Mouse (Mus musculus) embryonic facial prominence, embryonic 12.5 days (tissue): ENCODE results near the gene Pde3a. TPM values are rescaled to one million over a fixed set of nuclear protein-coding genes. Genes with fewer than 3 reads are reported as not detected.

Source experiments
- ATAC-seq: fragments of 200-750 bp; cut with Nextera tagmentation; 2 replicates; pipeline ENCODE4 v1.8.0; 2017; ENCODE audit not compliant: insufficient number of reproducible peaks, insufficient read depth, low FRiP score, low TSS enrichment
- H3K27ac ChIP-seq: fragments of 300-500 bp; sonication (generic); 2 replicates; pipeline ENCODE4 v1.5.1; 2016; ENCODE audit warnings: mild to moderate bottlenecking
- H3K27me3 ChIP-seq: fragments of 300-500 bp; sonication (generic); 2 replicates; pipeline ENCODE4 v1.6.1; 2016; ENCODE audit warnings: mild to moderate bottlenecking, moderate library complexity
- H3K36me3 ChIP-seq: fragments of 300-500 bp; sonication (generic); 2 replicates; pipeline ENCODE4 v1.6.1; 2016; ENCODE audit warnings: mild to moderate bottlenecking
- H3K4me1 ChIP-seq: fragments of 300-500 bp; sonication (generic); 2 replicates; pipeline ENCODE4 v1.6.1; 2016
- H3K4me2 ChIP-seq: fragments of 300-500 bp; sonication (generic); replicated peaks from 2 replicates; pipeline ENCODE4 v1.6.1; 2016; ENCODE audit warnings: mild to moderate bottlenecking, moderate library complexity
- H3K4me3 ChIP-seq: fragments of 300-500 bp; sonication (generic); 2 replicates; pipeline ENCODE4 v1.5.1; 2016; ENCODE audit warnings: mild to moderate bottlenecking
- H3K9ac ChIP-seq: fragments of 300-500 bp; sonication (generic); 2 replicates; pipeline ENCODE4 v1.6.1; 2016; ENCODE audit warnings: mild to moderate bottlenecking, moderate library complexity
- H3K9me3 ChIP-seq: fragments of 300-500 bp; sonication (generic); 2 replicates; pipeline ENCODE4 v1.6.1; 2016; ENCODE audit warnings: mild to moderate bottlenecking, moderate library complexity
- WGBS: fragments of 180-500 bp; shearing (Covaris S2); methylation state at CpG from one replicate; pipeline ENCODE4 v1.1.7; 2016; 5-methylcytosine and 5-hydroxymethylcytosine counted together
- polyA plus RNA-seq: library from polyadenylated mRNA; unstranded; fragments of >200 nt; fragmentation: Nextera tagmentation; extraction: Ambion mirVana; gene quantifications from 2 replicates; pipeline ENCODE4 v1.2.1, GENCODE M21; 2016

The Pde3a gene
- polyA plus RNA-seq, 1 experiment from 2014 or later: 7.2 TPM

DNA sequence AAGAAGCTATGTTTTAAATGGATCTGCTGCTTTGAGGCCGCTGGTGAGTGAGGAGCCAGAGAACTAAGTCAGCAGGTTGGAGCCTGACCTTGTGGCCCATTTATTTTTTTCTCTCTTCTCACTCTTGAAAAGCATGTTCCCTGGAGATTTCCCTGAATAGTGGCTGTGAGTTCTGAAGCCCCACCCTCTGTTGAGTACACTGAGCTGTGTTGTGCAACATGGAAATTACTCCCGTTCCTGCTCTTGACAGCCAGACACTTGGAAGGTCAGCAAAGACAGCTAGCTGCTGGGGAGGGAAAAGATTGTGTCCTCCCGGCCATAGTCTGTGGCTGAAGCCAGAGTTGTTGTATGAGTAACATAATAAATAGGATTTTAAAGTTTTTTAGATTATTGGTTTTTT, 84.2 kb downstream of the Pde3a start:
- H3K36me3 ChIP-seq: no peaks in the 10 kb centered on the region
- no peak overlapping the region for H3K9ac ChIP-seq
- no peak overlapping the region for H3K4me2 ChIP-seq
- no peaks in the 10 kb centered on the region for H3K9me3 ChIP-seq
- H3K4me1 ChIP-seq: no peaks in the 10 kb centered on the region
- WGBS: 35% methylated on average over 3 of the region's 3 CpGs
- no peak overlapping the region for H3K4me3 ChIP-seq
- H3K27ac ChIP-seq: no peak overlapping the region
- no peak for ATAC-seq
- no peaks in the 10 kb centered on the region for H3K27me3 ChIP-seq

DNA sequence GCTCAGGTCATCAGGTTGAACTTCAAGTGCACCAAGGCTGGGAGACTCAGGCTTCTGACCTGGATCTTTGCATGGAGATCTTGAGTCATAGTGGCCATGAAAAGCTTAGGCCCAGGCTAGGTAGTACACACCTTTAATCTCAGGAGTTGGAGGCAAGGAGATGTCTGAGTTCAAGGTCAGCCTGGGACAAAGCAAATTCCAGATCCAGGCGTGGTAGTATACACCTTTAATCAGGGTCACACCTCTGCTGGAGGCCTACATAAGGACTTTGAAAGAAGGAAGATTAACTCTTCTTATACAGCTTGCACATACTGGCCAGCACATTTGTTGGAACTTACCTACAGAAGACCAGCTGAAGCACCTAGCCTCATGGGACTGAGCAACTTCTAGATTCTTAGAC, 86.8 kb downstream of the Pde3a start:
- Histone ChIP-seq H3K9ac (no peak overlapping the region), H3K27ac (no peak overlapping the region), H3K36me3 (no peaks in the 10 kb centered on the region), H3K4me1 (no peaks in the 10 kb centered on the region), H3K4me2 (no peak overlapping the region), H3K27me3 (no peaks in the 10 kb centered on the region), H3K9me3 (no peaks in the 10 kb centered on the region), H3K4me3 (no peak overlapping the region)
- ATAC-seq: no peak
- WGBS: 85% methylated on average over 1 of the region's 1 CpGs

DNA sequence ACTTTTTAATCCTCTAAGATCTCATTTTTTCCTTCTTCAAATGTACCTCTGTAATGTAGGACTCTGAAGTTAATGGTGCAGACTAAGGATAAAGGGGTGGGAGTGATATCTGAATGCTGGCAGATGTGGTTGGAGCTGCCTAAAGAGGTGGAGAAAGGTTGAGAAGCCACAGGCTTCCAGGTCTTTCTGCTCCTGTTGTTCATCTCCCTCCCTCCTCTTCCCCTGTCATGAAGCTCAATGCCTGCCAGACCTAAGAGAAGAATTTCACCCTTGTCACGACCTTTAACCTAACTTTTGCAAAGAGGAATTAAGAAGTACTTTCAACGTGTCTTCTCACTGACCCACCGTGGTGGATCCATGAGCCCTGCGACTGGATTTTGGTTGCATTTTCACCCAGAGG, 87.4 kb downstream of the Pde3a start:
- H3K9ac ChIP-seq: no peak overlapping the region
- no peaks in the 10 kb centered on the region for H3K27me3 ChIP-seq
- H3K4me3 ChIP-seq: no peak overlapping the region
- H3K4me2 ChIP-seq: no peak overlapping the region
- no peak overlapping the region for H3K27ac ChIP-seq
- no peaks in the 10 kb centered on the region for H3K9me3 ChIP-seq
- no peaks in the 10 kb centered on the region for H3K36me3 ChIP-seq
- ATAC-seq: no peak
- WGBS: 63% methylated on average over 4 of the region's 4 CpGs
- no peaks in the 10 kb centered on the region for H3K4me1 ChIP-seq

DNA sequence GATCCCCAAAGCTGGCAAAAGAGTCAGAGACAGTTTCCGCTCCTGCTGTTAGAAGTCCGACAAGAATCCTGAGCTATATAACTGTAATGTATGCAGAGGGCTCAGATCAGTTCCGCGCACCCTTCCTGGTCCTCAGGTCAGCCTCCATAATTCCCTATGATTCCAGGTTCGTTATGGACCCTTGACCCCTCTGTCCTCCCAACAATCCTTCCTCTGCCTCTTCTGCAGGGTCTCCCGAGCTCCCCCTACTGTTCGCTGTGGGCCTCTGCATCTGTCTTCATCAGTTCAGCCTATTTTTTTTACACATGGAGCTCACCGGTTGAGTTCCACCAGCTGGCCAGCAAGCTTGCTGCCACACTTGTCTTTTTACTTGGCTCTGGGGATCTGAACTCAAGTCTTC, 88.6 kb downstream of the Pde3a start:
- ATAC-seq: no peak

DNA sequence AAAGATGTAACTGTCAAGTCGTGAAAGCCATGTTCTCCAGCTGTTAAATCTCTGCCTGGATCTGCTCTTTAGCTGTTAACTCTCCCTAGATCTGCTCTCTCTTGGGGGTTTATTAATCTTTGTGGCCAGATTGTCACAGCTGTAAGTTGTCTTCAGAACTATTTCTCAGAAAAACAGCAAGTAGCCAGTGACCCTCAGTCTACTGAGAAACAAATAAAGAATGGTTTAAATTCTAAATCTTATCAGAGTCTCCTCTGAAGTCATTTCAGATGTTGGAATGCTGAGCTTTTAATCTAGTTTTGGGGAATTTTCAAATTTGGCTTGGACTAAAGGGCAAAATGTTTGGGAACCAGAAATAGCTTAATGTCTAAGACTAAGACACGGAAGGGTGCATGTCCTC, 92.3 kb downstream of the Pde3a start:
- H3K36me3 ChIP-seq: no peaks in the 10 kb centered on the region
- WGBS: 73% methylated on average over 2 of the region's 2 CpGs
- no peak overlapping the region for H3K27ac ChIP-seq
- no peaks in the 10 kb centered on the region for H3K27me3 ChIP-seq
- H3K4me3 ChIP-seq: no peak overlapping the region
- H3K9me3 ChIP-seq: no peaks in the 10 kb centered on the region
- no peaks in the 10 kb centered on the region for H3K4me1 ChIP-seq
- no peak for ATAC-seq
- no peak overlapping the region for H3K9ac ChIP-seq
- no peak overlapping the region for H3K4me2 ChIP-seq

More for the DNA sequence above, 88.6 kb downstream of the Pde3a start:
- Histone ChIP-seq H3K4me3 (no peak overlapping the region), H3K36me3 (no peaks in the 10 kb centered on the region), H3K9me3 (no peaks in the 10 kb centered on the region), H3K9ac (no peak overlapping the region), H3K4me1 (no peaks in the 10 kb centered on the region), H3K27ac (no peak overlapping the region), H3K4me2 (no peak overlapping the region), H3K27me3 (no peaks in the 10 kb centered on the region)
- 52% methylated on average over 8 of the region's 8 CpGs for WGBS

DNA sequence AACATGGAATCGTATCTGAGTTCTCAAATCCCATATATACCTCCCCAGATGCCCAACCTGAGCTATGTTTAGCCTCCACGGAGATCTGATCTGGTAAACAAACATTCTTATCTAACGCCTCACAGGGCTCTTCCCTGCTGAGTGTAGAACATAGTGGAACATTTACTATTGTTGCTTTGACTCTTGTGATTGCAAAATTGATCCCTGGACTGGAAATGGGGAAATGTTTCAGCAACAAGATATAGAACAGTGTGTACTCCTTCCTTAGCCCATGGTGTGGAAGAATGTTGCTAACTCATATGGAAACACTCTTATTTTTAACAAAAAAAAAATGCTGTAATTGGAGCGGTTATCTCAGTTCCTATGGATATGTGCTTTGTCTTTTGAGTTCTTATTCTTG, 98.8 kb downstream of the Pde3a start:
- Histone ChIP-seq H3K4me2 (no peak overlapping the region), H3K9me3 (no peaks in the 10 kb centered on the region), H3K27ac (no peak overlapping the region), H3K4me3 (no peak overlapping the region), H3K9ac (no peak overlapping the region), H3K36me3 (no peaks in the 10 kb centered on the region), H3K4me1 (no peaks in the 10 kb centered on the region), H3K27me3 (no peaks in the 10 kb centered on the region)
- 66% methylated on average over 4 of the region's 4 CpGs for WGBS
- no peak for ATAC-seq

DNA sequence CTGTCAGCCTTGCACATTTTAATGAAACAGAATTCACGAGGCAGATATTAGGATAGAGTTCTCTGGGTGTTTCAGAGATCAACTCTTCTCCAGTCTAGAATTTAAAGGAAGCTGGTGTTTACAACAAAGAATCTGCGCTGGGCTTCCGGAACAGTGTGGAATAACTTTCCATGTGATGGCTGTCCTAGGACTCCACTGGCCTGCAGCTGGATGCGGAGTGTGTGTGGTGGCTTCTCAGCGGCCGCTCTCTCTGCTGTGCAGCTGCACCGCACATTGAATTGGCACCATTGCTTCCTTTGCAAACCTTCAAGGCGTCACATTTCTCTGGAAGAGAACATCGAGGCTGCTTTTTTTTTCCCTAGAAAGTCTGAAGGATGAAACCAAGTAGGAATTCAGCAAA, 99.5 kb downstream of the Pde3a start:
- Histone ChIP-seq H3K36me3 (no peaks in the 10 kb centered on the region), H3K4me2 (no peak overlapping the region), H3K9me3 (no peaks in the 10 kb centered on the region), H3K4me1 (no peaks in the 10 kb centered on the region), H3K27ac (no peak overlapping the region), H3K27me3 (no peaks in the 10 kb centered on the region), H3K9ac (no peak overlapping the region), H3K4me3 (no peak overlapping the region)
- no peak for ATAC-seq
- WGBS: 87% methylated on average over 9 of the region's 9 CpGs

DNA sequence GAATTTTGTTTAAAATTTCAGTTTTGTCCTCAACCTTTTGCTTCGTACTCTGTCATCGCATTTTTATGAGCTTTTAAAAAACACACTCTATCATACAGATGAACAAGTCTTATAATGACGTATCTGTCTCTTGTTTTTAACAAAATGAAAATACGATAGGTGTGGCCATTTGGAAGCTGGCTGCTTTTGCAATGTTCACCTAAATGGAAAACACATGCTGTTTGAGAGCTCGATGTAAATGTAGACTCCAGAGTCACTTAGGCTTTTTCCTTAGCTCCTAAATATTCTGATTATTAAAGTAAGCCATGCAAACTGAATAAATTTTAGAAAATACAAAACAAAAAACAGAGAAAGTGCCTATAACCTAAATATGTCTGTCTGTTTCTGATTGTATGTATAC, 101.2 kb downstream of the Pde3a start:
- no peaks in the 10 kb centered on the region for H3K4me1 ChIP-seq
- 58% methylated on average over 5 of the region's 5 CpGs for WGBS
- H3K9ac ChIP-seq: no peak overlapping the region
- H3K27ac ChIP-seq: no peak overlapping the region
- no peak overlapping the region for H3K4me3 ChIP-seq
- ATAC-seq: no peak
- H3K36me3 ChIP-seq: no peaks in the 10 kb centered on the region
- no peaks in the 10 kb centered on the region for H3K9me3 ChIP-seq
- H3K4me2 ChIP-seq: no peak overlapping the region
- no peaks in the 10 kb centered on the region for H3K27me3 ChIP-seq

DNA sequence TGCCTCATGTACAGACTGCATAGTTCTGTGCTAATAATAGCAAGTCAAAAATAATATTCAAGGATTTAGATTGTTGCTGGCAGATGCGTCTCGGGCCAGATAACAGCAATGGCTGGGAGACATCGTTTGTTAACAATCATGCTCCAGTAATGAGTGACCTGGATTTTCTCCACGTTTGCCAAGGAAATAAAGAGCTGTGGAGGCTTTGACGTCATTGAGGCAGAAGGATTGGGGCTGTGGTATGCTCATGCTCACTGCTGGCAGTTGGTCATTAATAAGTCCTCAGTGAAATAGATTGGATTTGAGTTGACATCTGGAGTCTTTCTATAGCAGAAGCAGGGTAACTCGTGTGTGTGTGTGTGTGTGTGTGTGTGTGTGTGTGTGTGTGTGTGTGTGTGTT, 103.2 kb downstream of the Pde3a start:
- Histone ChIP-seq H3K9ac (no peak overlapping the region), H3K9me3 (no peaks in the 10 kb centered on the region), H3K4me2 (no peak overlapping the region), H3K4me3 (no peak overlapping the region), H3K36me3 (no peaks in the 10 kb centered on the region), H3K27me3 (no peaks in the 10 kb centered on the region), H3K4me1 (no peaks in the 10 kb centered on the region), H3K27ac (no peak overlapping the region)
- WGBS: 73% methylated on average over 6 of the region's 6 CpGs
- peak; percentile 41; the same call in 1 of the 2 replicates for ATAC-seq

DNA sequence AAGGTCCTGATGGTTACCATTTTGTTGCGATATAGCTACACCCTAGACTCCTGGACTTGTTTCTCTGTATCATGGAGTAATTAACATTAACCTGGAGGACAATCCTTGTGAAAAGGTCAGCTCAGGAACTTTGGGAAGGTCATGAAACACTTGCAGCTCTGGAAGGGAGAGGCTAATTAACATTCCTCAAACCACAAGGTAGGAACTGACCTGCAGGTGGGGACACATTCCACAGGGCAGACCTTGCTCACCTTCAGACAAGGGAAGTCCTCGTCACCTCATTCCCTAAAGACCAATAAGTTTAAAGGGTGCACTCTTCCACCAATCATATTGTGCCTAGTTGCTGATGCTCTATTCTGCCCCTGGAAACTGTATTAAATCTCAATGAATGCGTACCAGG, 114.6 kb downstream of the Pde3a start:
- no peak overlapping the region for H3K4me2 ChIP-seq
- ATAC-seq: no peak
- H3K36me3 ChIP-seq: no peaks in the 10 kb centered on the region
- H3K9ac ChIP-seq: no peak overlapping the region
- H3K27ac ChIP-seq: no peak overlapping the region
- no peak overlapping the region for H3K4me3 ChIP-seq
- H3K27me3 ChIP-seq: no peaks in the 10 kb centered on the region
- no peaks in the 10 kb centered on the region for H3K4me1 ChIP-seq
- H3K9me3 ChIP-seq: no peaks in the 10 kb centered on the region
- WGBS: 88% methylated on average over 3 of the region's 3 CpGs

DNA sequence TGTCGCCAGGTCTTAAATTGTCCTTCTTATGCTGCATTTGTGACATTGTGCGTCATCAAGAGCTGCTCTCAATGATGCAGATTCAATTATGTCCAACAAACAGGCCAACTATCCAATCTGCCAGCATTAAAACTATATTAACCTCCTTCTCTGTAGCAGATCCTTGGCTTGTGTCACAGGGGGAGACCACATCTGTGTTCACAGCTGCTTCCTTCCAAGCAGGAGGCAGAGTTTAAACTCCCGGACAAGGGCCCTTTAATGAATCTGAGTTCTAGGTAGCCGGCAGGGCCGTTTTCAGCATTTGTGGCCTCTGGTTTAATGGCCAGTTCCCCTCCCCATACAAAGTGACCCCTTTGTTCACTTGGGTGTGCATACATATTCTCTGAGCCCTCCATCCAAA, 118.0 kb downstream of the Pde3a start:
- H3K9me3 ChIP-seq: no peaks in the 10 kb centered on the region
- H3K9ac ChIP-seq: no peak overlapping the region
- H3K27me3 ChIP-seq: no peaks in the 10 kb centered on the region
- ATAC-seq: no peak
- 0 out of 2 replicates have a peak, but pooled peaks cover 2% of the 10 kb centered on the region for H3K4me1 ChIP-seq
- no peak overlapping the region for H3K27ac ChIP-seq
- H3K4me3 ChIP-seq: no peak overlapping the region
- WGBS: 68% methylated on average over 5 of the region's 5 CpGs
- no peaks in the 10 kb centered on the region for H3K36me3 ChIP-seq
- no peak overlapping the region for H3K4me2 ChIP-seq

DNA sequence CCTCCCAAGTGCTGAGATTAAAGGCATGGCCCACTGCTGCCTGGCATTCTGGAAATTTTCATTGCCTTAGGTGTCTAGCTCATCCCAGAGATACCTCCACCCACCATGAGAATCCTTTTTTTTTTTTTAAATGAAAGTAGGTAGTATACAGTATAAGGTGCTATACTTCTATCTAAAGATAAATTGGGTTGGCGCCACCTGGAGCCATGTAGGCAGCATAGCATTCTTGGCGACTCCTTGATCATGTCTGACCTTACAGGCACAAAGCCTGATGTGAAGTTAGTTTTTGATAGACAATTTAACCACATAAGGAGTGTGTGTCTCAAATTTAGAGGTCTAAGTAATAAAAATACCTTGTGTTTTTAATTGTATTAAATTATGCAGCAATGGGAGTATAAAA, 123.6 kb downstream of the Pde3a start:
- H3K36me3 ChIP-seq: no peaks in the 10 kb centered on the region
- no peak overlapping the region for H3K4me2 ChIP-seq
- H3K4me3 ChIP-seq: no peak overlapping the region
- no peak overlapping the region for H3K9ac ChIP-seq
- H3K27me3 ChIP-seq: no peaks in the 10 kb centered on the region
- no peaks in the 10 kb centered on the region for H3K9me3 ChIP-seq
- no peak overlapping the region for H3K27ac ChIP-seq
- no peak for ATAC-seq
- H3K4me1 ChIP-seq: 0 out of 2 replicates have a peak, but pooled peaks cover 2% of the 10 kb centered on the region
- WGBS: 58% methylated on average over 2 of the region's 2 CpGs

DNA sequence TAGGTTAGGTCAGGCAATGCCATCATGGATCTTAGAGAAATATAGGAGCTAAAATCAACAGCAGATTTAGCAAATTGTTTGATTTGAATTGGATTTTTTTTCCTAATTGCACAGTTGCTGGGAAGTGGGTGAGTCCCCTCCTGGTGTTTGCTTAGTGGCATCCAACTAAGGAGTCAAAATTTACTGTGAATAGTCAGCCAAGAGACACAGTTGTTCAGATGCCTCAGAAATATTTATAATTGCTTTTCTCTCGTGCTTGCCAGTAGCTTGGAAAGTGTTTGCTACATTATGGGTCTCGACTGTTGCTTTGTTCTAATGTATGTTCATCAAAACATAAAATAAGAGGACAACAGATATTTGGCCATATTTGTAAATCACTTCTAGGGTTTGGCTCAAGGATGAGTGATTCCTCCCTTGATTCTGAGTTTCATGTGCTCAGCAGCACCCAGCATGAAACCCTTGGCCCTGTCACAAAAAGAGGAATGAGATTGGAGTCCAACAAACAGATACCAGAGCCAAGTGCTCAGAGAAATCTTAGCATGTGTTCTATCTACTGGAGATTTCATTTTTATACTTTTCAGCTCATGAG, 125.5 kb downstream of the Pde3a start:
- Histone ChIP-seq H3K4me2 (no peak overlapping the region), H3K27ac (no peak overlapping the region), H3K9ac (no peak overlapping the region), H3K27me3 (no peaks in the 10 kb centered on the region), H3K4me1 (0 out of 2 replicates have a peak, but pooled peaks cover 2% of the 10 kb centered on the region), H3K9me3 (no peaks in the 10 kb centered on the region), H3K4me3 (no peak overlapping the region), H3K36me3 (no peaks in the 10 kb centered on the region)
- WGBS: 89% methylated on average over 2 of the region's 2 CpGs
- ATAC-seq: no peak
